Comparison of ENCODE assay signal across 7 mouse cellular contexts in the genomic region with DNA sequence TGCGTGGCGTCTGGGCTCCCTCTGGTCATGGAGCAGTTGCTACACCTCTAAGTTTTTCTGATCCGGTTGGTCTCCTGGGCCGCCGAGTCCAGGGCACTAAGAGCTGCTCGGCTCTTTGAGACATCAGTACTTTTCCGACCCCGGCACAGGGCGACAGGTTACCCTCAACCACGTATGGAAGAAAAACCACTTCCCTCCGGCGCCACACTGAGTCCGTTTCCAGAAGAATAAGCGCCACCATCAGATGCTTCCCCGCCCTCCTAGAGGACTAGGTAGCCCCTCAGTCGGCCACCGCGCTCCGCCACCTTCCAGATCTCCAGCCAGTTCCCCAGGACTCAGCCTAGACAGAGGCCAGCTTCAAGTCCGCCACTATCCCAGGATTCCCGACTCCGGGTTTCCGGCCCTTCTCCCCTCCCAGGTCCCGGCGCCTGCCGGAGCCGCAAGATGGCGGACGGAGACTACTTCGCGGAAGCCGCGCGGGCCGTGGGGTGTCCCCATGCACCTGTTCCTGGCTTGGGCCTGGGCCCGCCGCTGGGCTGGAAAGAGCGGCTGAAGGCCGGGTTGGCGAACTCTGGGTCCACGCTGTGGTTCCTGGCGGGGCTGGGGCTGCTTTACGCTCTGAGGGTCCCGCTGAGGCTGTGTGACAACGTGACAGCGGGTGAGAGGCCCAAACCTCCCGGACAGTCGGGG. TPM values are rescaled to one million over a fixed set of nuclear protein-coding genes. Genes with fewer than 3 reads are reported as not detected.
DNase-seq lines count a peak whose midpoint lies in the region; ATAC-seq lines count a peak whose summit lies in the region.

No protein-coding gene starts in this region.

- under 1% methylated on average over 48 of the region's 48 CpGs for WGBS in intestine, embryonic 15.5 days
- under 1% methylated on average over 48 of the region's 48 CpGs for WGBS in midbrain, embryonic 10.5 days

- peak overlapping the region; percentile 90 for H3K9ac ChIP-seq in intestine, embryonic 15.5 days

- no peaks in the 10 kb centered on the region for H3K9me3 ChIP-seq in intestine, embryonic 15.5 days
- no peaks in the 10 kb centered on the region for H3K9me3 ChIP-seq in midbrain, embryonic 10.5 days (replicated peaks)

- intact Hi-C loops in left cerebral cortex, postnatal 25 days (cut with DNase I), result loop anchor here (2.0 to 10.0 kb wide), 4 partner anchors 76 to 188 kb away; a partner anchor contains a TSS

- H3K27ac ChIP-seq in intestine, embryonic 15.5 days, result peak overlapping the region; percentile 97
- H3K27ac ChIP-seq in midbrain, embryonic 10.5 days (replicated peaks), result peak overlapping the region; percentile 98

- H3K4me1 ChIP-seq in intestine, embryonic 15.5 days (replicated peaks), result peaks cover 12% of the 10 kb centered on the region; the same call in 1 of the 2 replicates
- peaks cover 36% of the 10 kb centered on the region for H3K4me1 ChIP-seq in midbrain, embryonic 10.5 days

- H3K4me3 ChIP-seq in intestine, embryonic 15.5 days (replicated peaks), result peak overlapping the region; percentile 79
- peak overlapping the region; percentile 98 for H3K4me3 ChIP-seq in midbrain, embryonic 10.5 days

- ATAC-seq in intestine, embryonic 15.5 days, result peak; percentile 91

- peak; percentile 87 to 92 for DNase-seq in adrenal gland, adult 18-20 months (ENCODE audit: low spot score in 2 of 2)
- DNase-seq in embryo, embryonic 11 days, result peak; percentile 94
- peak; percentile 86 for DNase-seq in gastrocnemius, postnatal 25 days
- DNase-seq in left cerebral cortex, postnatal 25 days (ENCODE audit: low spot score in 2 of 2), result peak; percentile 91 to 94
- peak; percentile 87 for DNase-seq in midbrain, embryonic 10.5 days (ENCODE audit: low spot score)
- DNase-seq in right cerebral cortex, postnatal 4 days, result peak; percentile 83

- H3K27me3 ChIP-seq in intestine, embryonic 15.5 days (replicated peaks), result no peaks in the 10 kb centered on the region
- H3K27me3 ChIP-seq in midbrain, embryonic 10.5 days (ENCODE audit: low read depth, poor library complexity, severe bottlenecking), result no peaks in the 10 kb centered on the region

- H3K36me3 ChIP-seq in intestine, embryonic 15.5 days, result no peaks in the 10 kb centered on the region
- H3K36me3 ChIP-seq in midbrain, embryonic 10.5 days, result peaks cover 24% of the 10 kb centered on the region

- H3K4me2 ChIP-seq in intestine, embryonic 15.5 days (replicated peaks), result peak overlapping the region; percentile 68

RNA-seq across cellular contexts. Expression of a gene that starts 0.5 kb away (rescaled TPM):
- 10 to 100 TPM; 88.8 to 93.1 TPM for total RNA-seq in adrenal gland, adult 18-20 months (2021)
- total RNA-seq in gastrocnemius, postnatal 25 days (2021), result 10 to 100 TPM; 27.9 to 28.1 TPM
- 186 and 196 TPM in 2 replicates for polyA plus RNA-seq in intestine, embryonic 15.5 days (2015; fragmentation: Nextera tagmentation; extraction: Ambion mirVana)
- total RNA-seq in left cerebral cortex, postnatal 25 days (2021), result 10 to 100 TPM; 34.5 to 40.5 TPM
- 222 and 236 TPM in 2 replicates for polyA plus RNA-seq in midbrain, embryonic 10.5 days (2016; fragmentation: Nextera tagmentation; extraction: Ambion mirVana)

RNA-seq across cellular contexts. Expression of a gene that starts 1.0 kb away (rescaled TPM):
- 10 to 100 TPM; 44.5 to 59.5 TPM for total RNA-seq in adrenal gland, adult 18-20 months (2021)
- 10 to 100 TPM; 20.7 to 21.2 TPM for total RNA-seq in gastrocnemius, postnatal 25 days (2021)
- 35.9 and 36.8 TPM in 2 replicates for polyA plus RNA-seq in intestine, embryonic 15.5 days (2015; fragmentation: Nextera tagmentation; extraction: Ambion mirVana)
- total RNA-seq in left cerebral cortex, postnatal 25 days (2021), result 10 to 100 TPM; 33.0 to 39.3 TPM
- polyA plus RNA-seq in midbrain, embryonic 10.5 days (2016; fragmentation: Nextera tagmentation; extraction: Ambion mirVana), result 35.5 and 36.2 TPM in 2 replicates

RNA-seq across cellular contexts. Expression of a gene that starts 46.4 kb away (rescaled TPM):
- 10 to 100 TPM in 1 of 2 experiments, 1 to 10 TPM in 1; 9.0 to 15.0 TPM for total RNA-seq in adrenal gland, adult 18-20 months (2021)
- total RNA-seq in gastrocnemius, postnatal 25 days (2021), result 1 to 10 TPM; 1.4 to 1.7 TPM
- polyA plus RNA-seq in intestine, embryonic 15.5 days (2015; fragmentation: Nextera tagmentation; extraction: Ambion mirVana), result 129 and 133 TPM in 2 replicates
- total RNA-seq in left cerebral cortex, postnatal 25 days (2021), result 10 to 100 TPM in 1 of 2 experiments, 1 to 10 TPM in 1; 8.0 to 10.5 TPM
- polyA plus RNA-seq in midbrain, embryonic 10.5 days (2016; fragmentation: Nextera tagmentation; extraction: Ambion mirVana), result 12.7 and 13.5 TPM in 2 replicates

Comparison
In these comparisons a context has a peak if more than half of its experiments do, and no peak if none do; other contexts are left out.
1. Peak in every context shown above with its lines: DNase-seq, ATAC-seq, H3K4me3 ChIP-seq and H3K27ac ChIP-seq.